23 mouse cellular contexts compared by ENCODE assay signal in genomic region chr6:100865321-100865720, GRCm38 (mm10).
"Had no signal": no experiment of that assay in that cellular context is flagged by ENCODE, and none has a peak within 500 bp of the region (broad histone marks: within the 10 kb centered on the region; RNA-seq: fewer than 3 reads in every experiment).

No protein-coding gene starts in this region.

- H3K4me2 ChIP-seq: heart, embryonic 12.5 days; hindbrain, embryonic 12.5 days; hindbrain, embryonic 14.5 days; intestine, embryonic 15.5 days; limb, embryonic 12.5 days; liver, embryonic 12.5 days had no signal

- DNase-seq: gastrocnemius, adult 2 months; gastrocnemius, postnatal 10 days; gastrocnemius, postnatal 25 days; heart, postnatal 10 days; heart, postnatal 4 days; kidney, adult 18-20 months; kidney, adult 8-10 months; kidney, postnatal 10 days; kidney, postnatal 25 days; kidney, postnatal 4 days had no signal

- H3K9ac ChIP-seq: heart, embryonic 12.5 days; hindbrain, embryonic 12.5 days; hindbrain, embryonic 14.5 days; intestine, embryonic 15.5 days; limb, embryonic 12.5 days; liver, embryonic 12.5 days had no signal

- H3K4me3 ChIP-seq: gastrocnemius, adult 2 months; heart, embryonic 10.5 days; heart, embryonic 12.5 days; hindbrain, embryonic 10.5 days; hindbrain, embryonic 12.5 days; intestine, embryonic 15.5 days; layer of hippocampus, adult 2 months; left cerebral cortex, adult 2 months; limb, embryonic 10.5 days; limb, embryonic 12.5 days; liver, embryonic 12.5 days had no signal

- H3K4me1 ChIP-seq: heart, embryonic 12.5 days; hindbrain, embryonic 10.5 days; hindbrain, embryonic 12.5 days; intestine, embryonic 15.5 days; limb, embryonic 10.5 days; limb, embryonic 12.5 days; liver, embryonic 12.5 days had no signal

- ATAC-seq: hindbrain, embryonic 16.5 days; intestine, embryonic 15.5 days; intestine, postnatal 0 days; liver, embryonic 12.5 days had no signal

- H3K9me3 ChIP-seq: heart, embryonic 10.5 days; heart, embryonic 12.5 days; hindbrain, embryonic 10.5 days; hindbrain, embryonic 12.5 days; intestine, embryonic 15.5 days; limb, embryonic 10.5 days; limb, embryonic 12.5 days; liver, embryonic 12.5 days had no signal

- H3K27ac ChIP-seq: gastrocnemius, adult 2 months; heart, embryonic 10.5 days; hindbrain, embryonic 10.5 days; hindbrain, embryonic 12.5 days; hindbrain, embryonic 14.5 days; intestine, embryonic 15.5 days; layer of hippocampus, adult 2 months; left cerebral cortex, adult 2 months; limb, embryonic 10.5 days; limb, embryonic 12.5 days; liver, embryonic 12.5 days had no signal

- H3K27me3 ChIP-seq: heart, embryonic 12.5 days; hindbrain, embryonic 12.5 days; intestine, embryonic 15.5 days; limb, embryonic 12.5 days; liver, embryonic 12.5 days had no signal
